Mouse (Mus musculus): ENCODE results near the gene Pank4.

- TF ChIP-seq CTCF (IDR thresholded peaks at IDR 0.05; ENCODE audit: low read depth, low read length) = no peak; the same call in 1 of the 2 replicates
- no peak for TF ChIP-seq POLR2A (IDR thresholded peaks at IDR 0.05; ENCODE audit: borderline replicate concordance, low read depth, low read length)
Observed at GRCm38 (mm10) chr4:154967173-154967572, 3.2 kb downstream of the Pank4 start.
